Mouse (Mus musculus) cortical plate, adult 2 months (tissue): ENCODE data around the gene Mboat2. TPM values are rescaled to one million over a fixed set of nuclear protein-coding genes. Genes with fewer than 3 reads are reported as not detected.

Source experiments
- H3K27ac ChIP-seq: fragments of 200-500 bp; 2 replicates; pipeline ENCODE4 v1.5.1; 2012; ENCODE audit warnings: low read length, control low read depth, inconsistent platforms; ENCODE audit not compliant: insufficient read depth
- H3K4me1 ChIP-seq: fragments of 200-500 bp; 2 replicates; pipeline ENCODE4 v1.6.1; 2011; ENCODE audit warnings: low read length; ENCODE audit not compliant: control insufficient read depth, insufficient read depth
- H3K4me3 ChIP-seq: fragments of 200-500 bp; 2 replicates; pipeline ENCODE4 v1.5.1; 2011; ENCODE audit warnings: mild to moderate bottlenecking, low read length, control low read depth; ENCODE audit not compliant: insufficient read depth
- CTCF ChIP-seq: fragments of 200-500 bp; IDR thresholded peaks from 2 replicates; pipeline ENCODE4 v1.5.1; 2011; ENCODE audit warnings: mild to moderate bottlenecking, control low read depth, low read length; ENCODE audit not compliant: insufficient read depth; ENCODE audit errors: extremely low read depth
- POLR2A ChIP-seq: fragments of 200-500 bp; IDR thresholded peaks from 2 replicates; pipeline ENCODE4 v1.6.1; 2011; ENCODE audit warnings: mild to moderate bottlenecking, low read length, control low read depth; ENCODE audit not compliant: insufficient read depth; ENCODE audit errors: extremely low read depth
- polyA plus RNA-seq: library from polyadenylated mRNA; depleted of rRNA; stranded (reverse); fragments of >200 nt; gene quantifications from 2 replicates; pipeline ENCODE4 v1.2.3, GENCODE M21; 2012

Gene Mboat2
- polyA plus RNA-seq, 1 experiment, result 27.9 TPM

DNA sequence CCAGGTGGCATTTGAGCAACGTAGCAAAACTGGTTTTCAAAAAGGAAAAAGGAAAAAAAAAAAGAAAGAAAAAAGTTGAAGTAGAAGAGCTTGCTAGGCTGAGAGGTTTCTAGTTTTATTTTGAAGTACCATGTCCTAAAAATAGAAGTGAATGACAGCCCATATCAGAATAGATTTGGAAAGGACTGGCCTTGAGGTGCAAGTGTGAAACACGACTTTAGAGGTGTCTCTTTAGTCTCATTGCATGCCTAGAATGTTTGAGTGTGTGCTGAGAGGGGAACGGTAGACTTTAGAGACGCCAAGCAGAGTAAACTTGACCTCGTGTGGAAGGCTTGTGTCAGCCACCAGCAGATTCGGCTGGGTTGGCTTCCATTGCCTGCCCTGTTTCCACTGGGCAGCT is 81.5 kb downstream of the Mboat2 start:
- H3K4me1 ChIP-seq, result no peaks in the 10 kb centered on the region
- no peak overlapping the region for H3K4me3 ChIP-seq
- TF ChIP-seq POLR2A (no peak), CTCF (no peak)
- no peak overlapping the region for H3K27ac ChIP-seq

DNA sequence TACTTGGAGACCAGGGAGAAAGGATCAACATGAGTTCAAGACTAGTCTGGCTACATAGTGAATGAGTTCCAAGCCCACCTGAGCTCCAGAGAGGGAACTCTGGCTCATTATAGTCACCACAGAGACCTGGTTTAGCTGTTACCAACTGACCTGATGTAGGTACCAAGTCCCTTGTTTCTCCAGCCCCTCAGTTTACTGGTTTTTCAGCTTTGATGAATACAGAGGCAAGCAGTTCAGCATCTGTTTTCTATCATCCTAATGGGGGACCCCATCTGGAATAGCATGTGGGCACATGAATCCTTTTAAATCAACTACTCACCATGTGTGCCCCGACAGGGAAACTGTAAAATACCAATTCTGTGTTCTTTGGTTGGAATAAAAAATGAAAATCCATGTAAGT is 82.2 kb downstream of the Mboat2 start:
- H3K27ac ChIP-seq, result no peak overlapping the region
- H3K4me3 ChIP-seq, result no peak overlapping the region
- H3K4me1 ChIP-seq, result no peaks in the 10 kb centered on the region
- TF ChIP-seq POLR2A (no peak), CTCF (no peak)

GRCm38 (mm10) chr12:24918575-24919262 is 88.0 kb downstream of the Mboat2 start:
- TF ChIP-seq POLR2A, result no peak
- no peak for TF ChIP-seq CTCF
- Histone ChIP-seq H3K4me3 (no peak overlapping the region), H3K27ac (no peak overlapping the region), H3K4me1 (no peaks in the 10 kb centered on the region)

- H3K4me3 ChIP-seq, result no peak overlapping the region
- TF ChIP-seq POLR2A, result no peak
- no peak for TF ChIP-seq CTCF
- H3K27ac ChIP-seq, result no peak overlapping the region
- peaks cover 2% of the 10 kb centered on the region; the same call in 1 of the 2 replicates for H3K4me1 ChIP-seq
Observed at GRCm38 (mm10) chr12:24920861-24921260, 90.2 kb downstream of the Mboat2 start.

DNA sequence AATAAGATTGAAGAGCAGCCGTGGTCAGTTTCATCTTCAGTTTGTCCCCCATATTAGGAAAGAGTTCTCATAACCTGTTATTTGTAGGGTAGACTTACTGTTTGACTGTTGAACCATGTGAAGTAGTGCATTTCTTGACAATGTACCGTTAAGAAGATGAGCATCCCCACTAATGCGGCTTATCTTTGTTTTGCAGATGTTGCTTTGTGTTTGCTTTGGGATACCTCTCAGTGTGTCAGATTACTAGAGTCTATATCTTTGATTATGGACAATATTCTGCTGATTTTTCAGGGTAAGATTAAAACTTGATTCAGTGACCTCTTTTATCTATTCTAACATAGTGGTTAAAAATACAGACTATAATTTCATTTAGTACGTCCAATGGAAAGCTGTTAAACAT is 93.3 kb downstream of the Mboat2 start:
- no peak overlapping the region for H3K4me3 ChIP-seq
- H3K27ac ChIP-seq, result no peak overlapping the region
- H3K4me1 ChIP-seq, result peaks cover 3% of the 10 kb centered on the region
- TF ChIP-seq POLR2A, result no peak
- TF ChIP-seq CTCF, result no peak

- Histone ChIP-seq H3K4me1 (peaks cover 3% of the 10 kb centered on the region), H3K27ac (no peak overlapping the region), H3K4me3 (no peak overlapping the region)
- no peak for TF ChIP-seq POLR2A
- TF ChIP-seq CTCF, result no peak
Observed at GRCm38 (mm10) chr12:24925276-24925675, 94.6 kb downstream of the Mboat2 start.

GRCm38 (mm10) chr12:24925684-24926083 is 95.0 kb downstream of the Mboat2 start:
- TF ChIP-seq CTCF (no peak), POLR2A (no peak)
- Histone ChIP-seq H3K4me3 (no peak overlapping the region), H3K27ac (no peak overlapping the region), H3K4me1 (peaks cover 3% of the 10 kb centered on the region)

DNA sequence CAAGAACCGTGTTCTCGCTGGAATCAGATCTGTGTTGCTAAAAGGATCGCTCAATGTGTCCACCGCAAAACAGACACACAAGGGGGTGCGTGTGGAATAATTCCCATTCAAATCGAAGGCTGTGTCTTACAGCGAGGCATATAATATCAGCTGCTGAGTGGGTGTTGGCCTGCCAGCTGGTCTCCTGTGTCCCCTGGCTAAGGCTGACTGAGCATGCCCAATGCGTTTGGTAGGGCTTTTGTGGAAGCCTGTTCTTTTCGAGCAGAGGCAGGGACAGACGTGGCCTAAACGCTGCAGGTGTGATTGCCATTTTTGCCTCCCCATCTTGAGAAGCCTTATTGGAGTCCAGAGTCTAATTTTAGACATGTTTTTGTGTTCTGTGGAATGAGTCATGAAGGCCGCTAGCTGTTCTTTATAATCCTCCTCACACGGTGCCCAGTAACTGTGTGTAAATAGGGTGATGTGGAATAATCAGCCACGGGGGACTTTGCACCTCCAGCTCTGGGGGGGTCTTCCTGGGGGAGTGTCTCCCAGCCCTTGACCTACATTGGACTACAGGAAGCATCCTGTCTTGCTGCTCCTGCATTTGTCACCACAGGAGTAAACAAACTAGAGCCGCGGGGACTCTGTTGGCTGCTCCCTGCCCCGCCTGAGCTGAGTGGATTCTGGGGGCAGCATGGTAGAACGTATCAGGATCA is 97.5 kb downstream of the Mboat2 start:
- peaks cover 3% of the 10 kb centered on the region for H3K4me1 ChIP-seq
- no peak overlapping the region for H3K4me3 ChIP-seq
- TF ChIP-seq POLR2A (no peak), CTCF (no peak)
- H3K27ac ChIP-seq, result no peak overlapping the region; the same call in 1 of the 2 replicates

DNA sequence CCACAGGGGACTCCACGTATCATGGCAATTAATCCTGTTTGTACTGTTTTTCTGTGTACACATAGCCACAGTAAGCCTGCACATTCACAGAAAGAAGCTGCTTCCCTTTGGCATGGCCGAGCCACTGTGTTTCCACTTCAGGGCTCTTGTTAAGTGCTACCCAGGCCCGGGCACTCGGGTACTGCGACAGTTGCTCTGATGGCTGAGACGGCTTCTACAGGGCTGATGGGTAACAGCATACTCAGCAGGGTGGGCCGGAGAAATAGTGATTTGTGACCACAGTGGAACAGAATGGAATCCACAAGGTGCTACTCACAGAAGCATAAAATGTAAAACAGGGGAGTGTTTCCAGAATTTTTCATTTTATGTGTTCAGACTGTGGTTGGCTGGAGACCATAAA is 98.4 kb downstream of the Mboat2 start:
- H3K4me3 ChIP-seq, result no peak overlapping the region
- TF ChIP-seq CTCF (no peak), POLR2A (no peak)
- no peak overlapping the region for H3K27ac ChIP-seq
- peaks cover 3% of the 10 kb centered on the region for H3K4me1 ChIP-seq

DNA sequence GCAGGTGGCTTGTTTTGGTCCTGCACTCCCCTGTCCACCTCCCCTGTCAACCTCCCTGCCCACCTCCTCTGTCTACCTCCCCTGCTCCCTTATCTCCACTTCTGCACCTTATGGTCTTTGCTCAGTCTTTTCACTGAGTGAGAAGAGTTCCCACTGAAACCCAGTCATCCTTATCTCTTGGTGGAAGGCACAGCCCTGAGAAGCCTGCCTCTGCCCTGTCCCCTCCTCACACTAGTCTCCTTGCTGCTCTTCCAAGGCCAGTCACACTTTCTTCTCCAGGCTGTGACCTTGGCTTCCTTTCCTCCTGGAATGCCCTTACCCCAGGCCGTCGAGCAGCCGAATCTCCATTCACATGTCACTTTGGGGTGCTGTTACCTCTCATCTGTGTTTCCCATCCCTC is 100.1 kb downstream of the Mboat2 start:
- Histone ChIP-seq H3K27ac (no peak overlapping the region), H3K4me1 (peaks cover 1% of the 10 kb centered on the region; the same call in 1 of the 2 replicates), H3K4me3 (no peak overlapping the region)
- TF ChIP-seq POLR2A, result no peak
- TF ChIP-seq CTCF, result no peak
